Mouse (Mus musculus): ENCODE measurements around the gene Sult3a2. TPM values are rescaled to one million over a fixed set of nuclear protein-coding genes. Genes with fewer than 3 reads are reported as not detected.

Sult3a2 gene
- total and polyA plus RNA-seq, 3 experiments = not detected

DNA sequence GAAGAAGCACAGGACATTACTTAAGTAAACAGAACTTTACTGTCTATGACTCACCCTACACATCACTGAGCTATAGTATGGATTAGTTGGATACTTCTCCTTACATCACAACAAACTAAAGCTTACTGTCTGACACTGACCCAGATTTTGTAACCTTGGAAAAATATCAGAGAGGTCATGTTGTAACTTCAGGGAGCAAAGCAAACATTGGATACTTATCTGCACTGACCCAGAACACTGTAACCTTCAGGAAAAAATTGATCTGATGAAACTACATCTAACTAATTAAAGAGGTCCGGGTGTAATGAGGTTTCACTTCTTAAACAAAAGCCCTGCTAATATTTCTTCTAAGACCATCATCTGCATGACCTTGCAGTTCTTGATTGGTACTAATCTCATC is 30.4 kb upstream of the Sult3a2 start:
- no peaks in the 10 kb centered on the region for H3K79me2 ChIP-seq (ENCODE audit: control insufficient read depth, insufficient read depth, low read length, poor library complexity)
- TF ChIP-seq ZNF384 (IDR thresholded peaks at IDR 0.05; ENCODE audit: low read depth, low read length) = no peak
- TF ChIP-seq EP300 (IDR thresholded peaks at IDR 0.05; ENCODE audit: low read depth in 1 of 2, low read length in 2 of 2) = no peak
- no peak for TF ChIP-seq MEF2A (IDR thresholded peaks at IDR 0.05; ENCODE audit: extremely low read depth, insufficient replicate concordance, low read depth, low read length, poor library complexity, severe bottlenecking)
- TF ChIP-seq USF1 (IDR thresholded peaks at IDR 0.05; ENCODE audit: low read depth, low read length) = no peak
- TF ChIP-seq RCOR1 (IDR thresholded peaks at IDR 0.05; ENCODE audit: low read depth, low read length) = no peak
- TF ChIP-seq KAT2A (conservative IDR thresholded peaks at IDR 0.05; ENCODE audit: low read depth, low read length) = no peak
- no peak for TF ChIP-seq BHLHE40 (IDR thresholded peaks at IDR 0.05; ENCODE audit: borderline replicate concordance, low read depth, low read length)
- no peak for TF ChIP-seq POLR2AphosphoS5 (IDR thresholded peaks at IDR 0.05; ENCODE audit: borderline replicate concordance, low read depth, low read length)
- TF ChIP-seq SIN3A (IDR thresholded peaks at IDR 0.05; ENCODE audit: low read length) = no peak
- no peak for TF ChIP-seq POLR2AphosphoS2 (IDR thresholded peaks at IDR 0.05; ENCODE audit: low read length)
- no peak for TF ChIP-seq TAL1 (IDR thresholded peaks at IDR 0.05; ENCODE audit: low read length)
- no peak overlapping the region for H3K4me3 ChIP-seq (ENCODE audit: control insufficient read depth in 1 of 2, insufficient read depth in 1 of 2, low read depth in 2 of 2, low read length in 2 of 2)
- no peak overlapping the region for H3K27ac ChIP-seq (ENCODE audit: control insufficient read depth, low read depth, low read length)
- no peak overlapping the region for H3K9ac ChIP-seq (ENCODE audit: control insufficient read depth, low read depth, low read length, poor library complexity, severe bottlenecking)
- DNase-seq (ENCODE audit: low read depth, low spot score) = no peak
- no peaks in the 10 kb centered on the region for H3K4me1 ChIP-seq (ENCODE audit: control insufficient read depth in 1 of 2, insufficient read depth in 2 of 2, low read length in 2 of 2)
- no peaks in the 10 kb centered on the region for H3K36me3 ChIP-seq (ENCODE audit: control insufficient read depth in 1 of 2, insufficient read depth in 2 of 2, low read length in 2 of 2)
- H3K9me3 ChIP-seq (replicated peaks; ENCODE audit: insufficient read depth, low read length) = no peaks in the 10 kb centered on the region
- no peaks in the 10 kb centered on the region for H3K27me3 ChIP-seq (ENCODE audit: control insufficient read depth in 1 of 2, insufficient read depth in 2 of 2, low read length in 2 of 2)

DNA sequence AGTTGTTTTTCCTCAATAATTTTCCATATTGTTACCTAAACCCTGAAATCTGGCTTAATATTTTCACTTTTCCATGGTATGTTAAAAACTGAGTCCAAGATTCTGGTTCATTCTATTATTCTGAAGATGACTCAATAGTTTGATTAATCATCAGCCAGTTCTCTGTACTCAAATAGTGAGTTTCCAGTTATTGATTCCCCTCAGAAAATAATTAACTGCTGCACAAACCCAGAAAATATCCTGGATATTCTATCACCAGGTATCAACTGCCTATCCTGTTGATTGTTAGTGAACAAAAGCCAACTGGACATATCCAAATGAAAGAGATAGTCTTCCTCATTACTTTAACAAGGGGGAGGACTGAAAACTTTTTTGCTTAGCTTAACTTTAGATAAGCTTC is 27.8 kb upstream of the Sult3a2 start:
- H3K9me3 ChIP-seq (replicated peaks; ENCODE audit: insufficient read depth, low read length) = no peaks in the 10 kb centered on the region
- no peaks in the 10 kb centered on the region for H3K4me1 ChIP-seq (ENCODE audit: control insufficient read depth in 1 of 2, insufficient read depth in 2 of 2, low read length in 2 of 2)
- H3K36me3 ChIP-seq (ENCODE audit: control insufficient read depth in 1 of 2, insufficient read depth in 2 of 2, low read length in 2 of 2) = no peaks in the 10 kb centered on the region
- no peak overlapping the region for H3K4me3 ChIP-seq (ENCODE audit: control insufficient read depth in 1 of 2, insufficient read depth in 1 of 2, low read depth in 2 of 2, low read length in 2 of 2)
- H3K9ac ChIP-seq (ENCODE audit: control insufficient read depth, low read depth, low read length, poor library complexity, severe bottlenecking) = no peak overlapping the region
- no peaks in the 10 kb centered on the region for H3K27me3 ChIP-seq (ENCODE audit: control insufficient read depth in 1 of 2, insufficient read depth in 2 of 2, low read length in 2 of 2)
- no peak overlapping the region for H3K27ac ChIP-seq (ENCODE audit: control insufficient read depth, low read depth, low read length)
- H3K79me2 ChIP-seq (ENCODE audit: control insufficient read depth, insufficient read depth, low read length, poor library complexity) = no peaks in the 10 kb centered on the region
- TF ChIP-seq MAFK (IDR thresholded peaks at IDR 0.05; ENCODE audit: borderline replicate concordance, low read depth, low read length) (no peak), E2F4 (IDR thresholded peaks at IDR 0.05; ENCODE audit: borderline replicate concordance, low read depth, low read length) (no peak), POLR2A (IDR thresholded peaks at IDR 0.05; ENCODE audit: control insufficient read depth in 1 of 2, insufficient read depth in 1 of 2, low read depth in 1 of 2, low read length in 2 of 2, poor library complexity in 1 of 2) (no peak), TBP (IDR thresholded peaks at IDR 0.05; ENCODE audit: low read depth, low read length) (no peak), SIN3A (IDR thresholded peaks at IDR 0.05; ENCODE audit: low read length) (no peak), TCF12 (IDR thresholded peaks at IDR 0.05; ENCODE audit: low read depth, low read length) (no peak), NRF1 (IDR thresholded peaks at IDR 0.05; ENCODE audit: insufficient read depth, low read depth, low read length, poor library complexity, severe bottlenecking) (no peak), RCOR1 (IDR thresholded peaks at IDR 0.05; ENCODE audit: low read depth, low read length) (no peak), KAT2A (conservative IDR thresholded peaks at IDR 0.05; ENCODE audit: low read depth, low read length) (no peak), HCFC1 (IDR thresholded peaks at IDR 0.05; ENCODE audit: low read depth, low read length) (no peak), SMC3 (IDR thresholded peaks at IDR 0.05; ENCODE audit: low read depth, low read length) (no peak), MAZ (IDR thresholded peaks at IDR 0.05; ENCODE audit: low read depth, low read length) (no peak), RAD21 (IDR thresholded peaks at IDR 0.05; ENCODE audit: low read depth, low read length) (no peak), USF1 (IDR thresholded peaks at IDR 0.05; ENCODE audit: low read depth, low read length) (no peak), EP300 (IDR thresholded peaks at IDR 0.05; ENCODE audit: low read depth in 1 of 2, low read length in 2 of 2) (no peak), ZC3H11A (IDR thresholded peaks at IDR 0.05; ENCODE audit: low read depth, low read length) (no peak), JUND (IDR thresholded peaks at IDR 0.05; ENCODE audit: low read depth, low read length) (no peak), POLR2AphosphoS2 (IDR thresholded peaks at IDR 0.05; ENCODE audit: low read length) (no peak)
- DNase-seq (ENCODE audit: low read depth, low spot score) = no peak

Measured in MEL (cell line).